Comparison of ENCODE assay signal across 34 mouse cellular contexts in the genomic region with DNA sequence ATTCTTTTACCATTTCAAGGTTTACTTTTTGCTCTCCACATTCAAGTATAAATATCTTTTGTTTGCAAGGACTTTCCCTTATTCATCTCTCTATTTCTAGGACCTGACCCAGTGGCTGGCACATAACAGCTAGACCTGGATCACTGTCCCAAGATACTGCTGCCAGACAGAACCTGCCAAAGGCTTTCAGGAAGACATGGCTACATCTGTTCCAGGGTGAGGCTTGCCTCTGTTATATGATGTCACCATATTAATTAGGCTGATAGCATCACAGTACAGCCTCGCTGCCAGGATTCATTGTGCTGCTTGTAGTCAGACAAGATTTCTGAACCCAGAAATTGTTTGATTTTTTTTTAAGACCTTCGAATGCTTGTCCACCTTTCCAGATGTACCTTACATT. TPM values are rescaled to one million over a fixed set of nuclear protein-coding genes. Genes with fewer than 3 reads are reported as not detected.
DNase-seq lines count a peak whose midpoint lies in the region; ATAC-seq lines count a peak whose summit lies in the region.
"Had no signal": no experiment of that assay in that cellular context is flagged by ENCODE, and none has a peak within 500 bp of the region (broad histone marks: within the 10 kb centered on the region; RNA-seq: fewer than 3 reads in every experiment).

No protein-coding gene starts in this region.

- H3K27ac ChIP-seq in forebrain, embryonic 15.5 days (replicated peaks): no peak overlapping the region
- no peak overlapping the region for H3K27ac ChIP-seq in forebrain, embryonic 13.5 days
- H3K27ac ChIP-seq in heart, embryonic 12.5 days (ENCODE audit: poor library complexity, severe bottlenecking): no peak overlapping the region
- H3K27ac ChIP-seq: embryonic facial prominence, embryonic 10.5 days; embryonic facial prominence, embryonic 15.5 days; heart, embryonic 15.5 days; hindbrain, embryonic 13.5 days; liver, embryonic 12.5 days; neural tube, embryonic 12.5 days; stomach, postnatal 0 days had no signal

- no peak overlapping the region for H3K4me3 ChIP-seq in forebrain, embryonic 15.5 days
- H3K4me3 ChIP-seq in forebrain, embryonic 13.5 days: no peak overlapping the region
- H3K4me3 ChIP-seq in heart, embryonic 12.5 days: no peak overlapping the region
- H3K4me3 ChIP-seq: embryonic facial prominence, embryonic 10.5 days; embryonic facial prominence, embryonic 15.5 days; heart, embryonic 15.5 days; hindbrain, embryonic 13.5 days; liver, embryonic 12.5 days; myocyte; neural tube, embryonic 12.5 days had no signal

- ATAC-seq in forebrain, embryonic 15.5 days (replicated peaks): 0 out of 2 replicates have a peak, but pooled peaks have one; percentile 46
- no peak for ATAC-seq in forebrain, embryonic 13.5 days
- no peak for ATAC-seq in heart, embryonic 12.5 days (ENCODE audit: insufficient number of reproducible peaks, low FRiP score)
- ATAC-seq: forebrain, embryonic 14.5 days; intestine, postnatal 0 days; liver, embryonic 12.5 days; liver, postnatal 0 days; Patski had no signal

- H3K4me2 ChIP-seq in forebrain, embryonic 15.5 days (replicated peaks): no peak overlapping the region
- H3K4me2 ChIP-seq in forebrain, embryonic 13.5 days: no peak overlapping the region
- H3K4me2 ChIP-seq in heart, embryonic 12.5 days: no peak overlapping the region
- H3K4me2 ChIP-seq: embryonic facial prominence, embryonic 15.5 days; heart, embryonic 15.5 days; hindbrain, embryonic 13.5 days; liver, embryonic 12.5 days; midbrain, embryonic 11.5 days; neural tube, embryonic 12.5 days had no signal

- 88% methylated on average over 2 of the region's 2 CpGs for WGBS in forebrain, embryonic 15.5 days
- WGBS in forebrain, embryonic 13.5 days: 86% methylated on average over 2 of the region's 2 CpGs
- WGBS in heart, embryonic 12.5 days: 80% methylated on average over 2 of the region's 2 CpGs

- DNase-seq in adrenal gland, postnatal 14 days: peak; percentile 4
- DNase-seq in adrenal gland, adult (ENCODE audit: inconsistent age in 2 of 2, low spot score in 1 of 2): no peak
- DNase-seq in heart, adult 11 months: peak; percentile 70
- peak; percentile 14 for DNase-seq in skeletal muscle tissue, adult 2 months (ENCODE audit: low read depth, low spot score)
- DNase-seq: adrenal gland, postnatal 36 days; cerebellum, adult 11-12 months; gastrocnemius, postnatal 36 days; kidney, adult 9 months; kidney, postnatal 10 days; layer of hippocampus, postnatal 36 days; left cerebral cortex, postnatal 4 days; liver, postnatal 0 days; lung, postnatal 36 days; right cerebral cortex, adult 18-20 months; thymus, adult 18-20 months; thymus, postnatal 36 days had no signal

- H3K36me3 ChIP-seq in forebrain, embryonic 15.5 days: no peaks in the 10 kb centered on the region
- H3K36me3 ChIP-seq in forebrain, embryonic 13.5 days (ENCODE audit: poor library complexity, severe bottlenecking): no peaks in the 10 kb centered on the region
- no peaks in the 10 kb centered on the region for H3K36me3 ChIP-seq in heart, embryonic 12.5 days
- H3K36me3 ChIP-seq: embryonic facial prominence, embryonic 10.5 days; embryonic facial prominence, embryonic 15.5 days; G1E; heart, embryonic 15.5 days; hindbrain, embryonic 13.5 days; liver, embryonic 12.5 days; neural tube, embryonic 12.5 days had no signal

- H3K9me3 ChIP-seq in forebrain, embryonic 15.5 days: no peaks in the 10 kb centered on the region
- H3K9me3 ChIP-seq in forebrain, embryonic 13.5 days (replicated peaks): no peaks in the 10 kb centered on the region
- H3K9me3 ChIP-seq in heart, embryonic 12.5 days (replicated peaks): 0 out of 2 replicates have a peak, but pooled peaks cover 5% of the 10 kb centered on the region
- H3K9me3 ChIP-seq: embryonic facial prominence, embryonic 10.5 days; embryonic facial prominence, embryonic 15.5 days; heart, embryonic 15.5 days; hindbrain, embryonic 13.5 days; liver, embryonic 12.5 days had no signal

- no peaks in the 10 kb centered on the region for H3K27me3 ChIP-seq in forebrain, embryonic 15.5 days
- H3K27me3 ChIP-seq in forebrain, embryonic 13.5 days: no peaks in the 10 kb centered on the region
- no peaks in the 10 kb centered on the region for H3K27me3 ChIP-seq in heart, embryonic 12.5 days (replicated peaks)
- H3K27me3 ChIP-seq: embryonic facial prominence, embryonic 15.5 days; heart, embryonic 15.5 days; hindbrain, embryonic 13.5 days; liver, embryonic 12.5 days; neural tube, embryonic 12.5 days had no signal

- H3K9ac ChIP-seq in forebrain, embryonic 15.5 days (replicated peaks): no peak overlapping the region
- H3K9ac ChIP-seq in forebrain, embryonic 13.5 days: no peak overlapping the region
- no peak overlapping the region for H3K9ac ChIP-seq in heart, embryonic 12.5 days
- H3K9ac ChIP-seq: embryonic facial prominence, embryonic 15.5 days; heart, embryonic 15.5 days; hindbrain, embryonic 13.5 days; liver, embryonic 12.5 days; liver, postnatal 0 days; neural tube, embryonic 12.5 days had no signal

- no peaks in the 10 kb centered on the region for H3K4me1 ChIP-seq in forebrain, embryonic 15.5 days
- no peaks in the 10 kb centered on the region for H3K4me1 ChIP-seq in forebrain, embryonic 13.5 days
- no peaks in the 10 kb centered on the region for H3K4me1 ChIP-seq in heart, embryonic 12.5 days (replicated peaks)
- H3K4me1 ChIP-seq: embryonic facial prominence, embryonic 10.5 days; embryonic facial prominence, embryonic 15.5 days; heart, embryonic 15.5 days; hindbrain, embryonic 13.5 days; liver, embryonic 12.5 days; neural tube, embryonic 12.5 days had no signal

RNA-seq across cellular contexts. Expression of a gene that starts 9.6 kb away (rescaled TPM):
- total RNA-seq in adrenal gland, postnatal 14 days (2021): 5.0 and 20.6 TPM in 2 replicates
- polyA plus RNA-seq in forebrain, embryonic 15.5 days (2015; fragmentation: Nextera tagmentation; extraction: Ambion mirVana): 699 and 719 TPM in 2 replicates
- polyA plus RNA-seq in forebrain, embryonic 13.5 days (2015; fragmentation: Nextera tagmentation; extraction: Ambion mirVana): 389 and 408 TPM in 2 replicates
- 24.3 and 24.8 TPM in 2 replicates for polyA plus RNA-seq in heart, embryonic 12.5 days (2016; fragmentation: Nextera tagmentation; extraction: Ambion mirVana)
- total RNA-seq: G1E; megakaryocyte, adult 5-6 weeks had no signal
- polyA plus RNA-seq: G1E; Patski; spleen, adult 2 months had no signal

Comparison
In these comparisons a context has a peak if more than half of its experiments do, and no peak if none do; other contexts are left out.
1. DNase-seq: peak in adrenal gland, postnatal 14 days (single experiment), heart, adult 11 months (single experiment) and skeletal muscle tissue, adult 2 months (single experiment); none in adrenal gland, adult (0 of 2).
2. RNA of a gene that starts 9.6 kb away (polyA plus RNA-seq): 699 to 719 TPM in forebrain, embryonic 15.5 days and 389 to 408 TPM in forebrain, embryonic 13.5 days; 24.3 to 24.8 TPM in heart, embryonic 12.5 days; every median in the first group is over 10 times any median in the second.